Mouse (Mus musculus): ENCODE data around the gene Rhbdl1. TPM values are rescaled to one million over a fixed set of nuclear protein-coding genes. Genes with fewer than 3 reads are reported as not detected.
"Not testable (repeated sequence)": the region's sequence is repeated elsewhere in the genome, so short reads cannot be mapped to it uniquely, and the experiment has no call there.

Rhbdl1 gene
- polyA plus RNA-seq, 1 experiment from 2014 or later, result 0.98 TPM

DNA sequence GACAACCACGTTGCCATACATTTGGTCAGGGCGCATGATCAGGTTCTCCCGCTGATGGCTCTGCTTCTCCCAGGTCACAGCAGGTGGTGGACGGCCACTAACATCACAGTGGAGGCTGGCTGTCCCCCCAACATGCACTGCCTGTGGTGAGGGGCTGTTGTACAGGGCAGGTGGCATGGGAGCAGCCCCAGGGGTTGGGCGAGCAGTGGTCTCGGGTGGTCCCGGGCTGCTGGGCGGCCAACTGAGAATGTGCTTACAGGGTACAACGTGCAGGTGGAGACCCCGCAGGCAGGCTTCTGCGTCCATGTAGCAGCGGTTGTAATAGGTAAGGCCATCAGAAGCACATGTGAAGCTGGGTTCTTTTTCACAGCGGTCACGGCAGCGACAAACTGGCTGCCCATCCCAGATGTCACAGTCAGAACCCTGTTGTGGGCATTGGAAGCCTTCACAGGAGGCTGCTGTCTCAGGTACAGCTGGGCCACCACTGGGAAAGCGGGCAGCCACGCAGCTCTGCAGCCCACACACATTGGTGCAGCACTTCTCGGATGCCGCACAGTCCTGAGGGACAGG lies 41.6 kb upstream of the Rhbdl1 start:
- no peak overlapping the region for H3K4me2 ChIP-seq
- no peak for ATAC-seq (ENCODE audit: extremely low read depth, insufficient number of reproducible peaks, low FRiP score, low TSS enrichment)
- H3K9ac ChIP-seq, result no peak overlapping the region
- no peaks in the 10 kb centered on the region for H3K27me3 ChIP-seq (replicated peaks)
- no peak overlapping the region for H3K4me3 ChIP-seq
- H3K27ac ChIP-seq (replicated peaks), result no peak overlapping the region
- peaks cover 46% of the 10 kb centered on the region for H3K36me3 ChIP-seq
- WGBS, result 91% methylated on average over 19 of the region's 19 CpGs
- no peaks in the 10 kb centered on the region for H3K9me3 ChIP-seq
- H3K4me1 ChIP-seq, result peaks cover 39% of the 10 kb centered on the region

DNA sequence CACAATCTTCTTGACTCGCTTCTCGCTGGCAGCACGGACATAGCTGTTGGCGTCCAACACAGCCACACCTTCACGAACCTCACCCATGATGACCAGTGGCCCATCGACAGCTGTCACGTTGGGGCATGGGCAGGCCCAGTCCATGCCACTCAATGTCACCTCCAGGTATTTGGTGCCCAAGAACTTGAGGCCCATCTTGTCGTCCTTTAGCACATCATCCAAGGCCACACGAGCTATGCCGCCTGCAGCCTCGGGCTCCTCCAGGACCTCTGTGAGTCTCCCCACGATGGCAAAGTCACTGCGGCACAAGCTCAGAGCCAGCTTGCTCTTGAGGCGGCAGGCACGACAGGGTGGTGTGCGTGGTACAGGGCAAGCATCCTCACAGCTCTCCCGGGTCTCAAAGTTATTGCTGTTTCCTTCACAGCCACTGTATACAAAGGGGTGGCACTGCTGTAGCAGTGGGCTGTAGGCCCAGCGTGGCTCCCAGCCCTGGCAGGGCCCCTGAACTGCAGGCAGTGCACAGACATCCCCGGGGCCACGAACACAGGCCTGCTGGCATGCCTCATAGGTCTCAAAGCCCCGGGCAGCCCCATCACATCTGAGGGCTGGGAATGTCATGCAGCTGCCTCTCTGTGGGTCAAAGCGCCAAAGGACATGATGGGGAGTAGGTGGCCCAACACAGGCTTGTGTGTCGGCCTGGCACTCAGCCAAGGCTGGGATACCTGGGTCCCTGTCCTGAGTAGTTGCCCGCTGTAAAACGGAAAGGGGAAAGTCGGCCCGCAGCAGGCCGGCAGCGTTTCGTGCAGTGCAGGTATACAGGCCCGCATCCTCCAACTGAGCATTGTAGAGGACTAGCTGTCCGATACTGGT lies 40.9 kb upstream of the Rhbdl1 start:
- Histone ChIP-seq H3K4me3 (no peak overlapping the region), H3K9ac (no peak overlapping the region), H3K36me3 (peaks cover 39% of the 10 kb centered on the region), H3K4me1 (peaks cover 39% of the 10 kb centered on the region), H3K4me2 (no peak overlapping the region), H3K27ac (replicated peaks) (no peak overlapping the region), H3K27me3 (replicated peaks) (no peaks in the 10 kb centered on the region), H3K9me3 (no peaks in the 10 kb centered on the region)
- WGBS, result 89% methylated on average over 32 of the region's 32 CpGs
- ATAC-seq (ENCODE audit: extremely low read depth, insufficient number of reproducible peaks, low FRiP score, low TSS enrichment), result no peak

DNA sequence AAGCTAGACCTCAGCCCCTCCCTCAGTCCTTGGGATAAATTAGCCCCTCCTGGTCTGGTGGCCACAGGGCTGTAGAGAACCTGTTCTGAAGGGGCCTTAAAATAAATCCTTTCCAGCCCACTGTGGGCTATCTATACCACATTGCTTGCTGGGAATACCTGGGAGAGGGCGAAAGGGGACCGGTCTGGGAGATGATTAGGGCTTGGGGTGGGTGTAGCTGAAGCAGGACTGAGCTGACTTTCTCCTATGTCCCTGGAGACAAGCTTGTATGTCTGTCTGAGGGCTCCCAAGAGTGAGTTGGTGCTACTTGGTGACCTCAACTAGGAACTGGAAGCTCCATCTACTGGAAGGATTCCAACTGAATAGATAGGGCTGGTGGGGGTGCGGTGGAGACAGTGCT lies 39.9 kb upstream of the Rhbdl1 start:
- no peak for ATAC-seq (ENCODE audit: extremely low read depth, insufficient number of reproducible peaks, low FRiP score, low TSS enrichment)
- H3K4me2 ChIP-seq, result peak overlapping the region; percentile 95; the same call in 1 of the 2 replicates
- 80% methylated on average over 3 of the region's 3 CpGs for WGBS

DNA sequence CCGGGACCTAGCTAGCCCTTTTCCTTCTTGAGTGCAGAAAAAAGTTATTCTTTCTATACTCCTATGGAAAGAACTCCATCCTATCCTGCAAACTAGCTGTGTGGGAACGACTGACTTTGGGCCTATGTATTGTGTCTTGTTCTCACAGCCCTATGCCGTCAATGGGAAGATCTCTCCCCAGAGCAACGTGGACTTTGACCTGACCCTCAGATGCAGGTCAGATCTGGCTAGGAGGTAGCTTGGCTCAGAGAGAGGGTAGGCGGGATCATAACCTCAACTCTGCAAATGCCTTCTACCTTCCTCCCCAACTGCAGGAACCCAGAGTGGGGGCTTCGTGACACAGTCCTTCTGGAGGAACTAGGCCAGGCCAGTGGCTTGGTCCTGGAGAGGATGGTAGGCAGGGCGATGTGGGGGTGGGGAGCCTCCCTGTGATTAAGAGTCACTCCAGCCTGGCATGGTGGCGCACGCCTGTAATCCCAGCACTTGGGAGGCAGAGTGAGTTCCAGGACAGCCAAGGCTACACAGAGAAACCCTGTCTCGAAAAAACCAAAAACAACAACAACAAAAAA lies 39.3 kb upstream of the Rhbdl1 start:
- no peak for ATAC-seq (ENCODE audit: extremely low read depth, insufficient number of reproducible peaks, low FRiP score, low TSS enrichment)
- no peak overlapping the region for H3K27ac ChIP-seq (replicated peaks)
- peak overlapping the region; percentile 95 for H3K4me2 ChIP-seq
- peaks cover 24% of the 10 kb centered on the region for H3K36me3 ChIP-seq
- peaks cover 35% of the 10 kb centered on the region for H3K4me1 ChIP-seq
- no peaks in the 10 kb centered on the region for H3K27me3 ChIP-seq (replicated peaks)
- peak overlapping the region; percentile 84 for H3K9ac ChIP-seq
- no peaks in the 10 kb centered on the region for H3K9me3 ChIP-seq
- H3K4me3 ChIP-seq, result peak overlapping the region; percentile 64
- 65% methylated on average over 10 of the region's 10 CpGs for WGBS

More for the DNA sequence above, 39.9 kb upstream of the Rhbdl1 start:
- H3K4me1 ChIP-seq, result peaks cover 39% of the 10 kb centered on the region
- no peaks in the 10 kb centered on the region for H3K27me3 ChIP-seq (replicated peaks)
- H3K4me3 ChIP-seq, result no peak overlapping the region
- H3K27ac ChIP-seq (replicated peaks), result no peak overlapping the region
- no peak overlapping the region for H3K9ac ChIP-seq
- peaks cover 30% of the 10 kb centered on the region for H3K36me3 ChIP-seq
- H3K9me3 ChIP-seq, result no peaks in the 10 kb centered on the region

GRCm38 (mm10) chr17:25875171-25876136 lies 38.4 kb upstream of the Rhbdl1 start:
- peaks cover 26% of the 10 kb centered on the region for H3K4me1 ChIP-seq
- H3K36me3 ChIP-seq, result peaks cover 23% of the 10 kb centered on the region
- no peaks in the 10 kb centered on the region for H3K27me3 ChIP-seq (replicated peaks)
- peak; percentile 76; the same call in 1 of the 2 replicates for ATAC-seq (ENCODE audit: extremely low read depth, insufficient number of reproducible peaks, low FRiP score, low TSS enrichment)
- peak overlapping the region; percentile 95 for H3K4me2 ChIP-seq
- under 1% methylated on average over 59 of the region's 59 CpGs for WGBS
- peak overlapping the region; percentile 95 for H3K27ac ChIP-seq (replicated peaks)
- peak overlapping the region; percentile 64 for H3K4me3 ChIP-seq
- no peaks in the 10 kb centered on the region for H3K9me3 ChIP-seq
- H3K9ac ChIP-seq, result peak overlapping the region; percentile 84

DNA sequence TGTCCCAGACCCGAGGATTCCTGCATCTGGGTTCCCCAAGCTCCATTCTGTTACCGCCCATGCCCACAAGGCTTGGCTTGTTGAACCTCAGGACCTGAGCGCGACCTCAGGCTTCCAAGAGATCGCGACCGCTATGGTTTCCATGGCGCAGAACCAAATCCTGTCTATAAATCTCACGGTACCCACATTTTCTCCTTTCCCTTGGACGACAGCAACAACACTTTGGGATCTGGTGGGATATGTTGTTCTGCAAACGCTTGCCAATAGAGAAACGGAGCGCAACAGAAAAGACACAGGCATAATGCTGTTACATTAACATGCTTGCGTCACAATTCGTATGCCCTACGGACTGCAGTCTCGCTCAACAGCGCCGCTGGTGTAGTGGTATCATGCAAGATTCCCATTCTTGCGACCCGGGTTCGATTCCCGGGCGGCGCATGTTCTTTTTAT lies 37.7 kb upstream of the Rhbdl1 start, which contains the start of gene Mettl26:
Gene Mettl26 (plus strand): TSS at position 354 of the 450 bp plus-strand sequence.
- peak within 1 kb of the TSS; percentile 95 for H3K4me2 ChIP-seq
- H3K4me1 ChIP-seq, result peaks cover 26% of the 10 kb centered on the region
- WGBS, result under 1% methylated on average over 25 of the region's 25 CpGs
- peaks cover 22% of the 10 kb centered on the region for H3K36me3 ChIP-seq
- no peaks in the 10 kb centered on the region for H3K27me3 ChIP-seq (replicated peaks)
- peak within 1 kb of the TSS; percentile 64 for H3K4me3 ChIP-seq
- no peaks in the 10 kb centered on the region for H3K9me3 ChIP-seq
- H3K9ac ChIP-seq, result peak within 1 kb of the TSS; percentile 84
- H3K27ac ChIP-seq (replicated peaks), result peak within 1 kb of the TSS; percentile 95
- no peak for ATAC-seq (ENCODE audit: extremely low read depth, insufficient number of reproducible peaks, low FRiP score, low TSS enrichment)

DNA sequence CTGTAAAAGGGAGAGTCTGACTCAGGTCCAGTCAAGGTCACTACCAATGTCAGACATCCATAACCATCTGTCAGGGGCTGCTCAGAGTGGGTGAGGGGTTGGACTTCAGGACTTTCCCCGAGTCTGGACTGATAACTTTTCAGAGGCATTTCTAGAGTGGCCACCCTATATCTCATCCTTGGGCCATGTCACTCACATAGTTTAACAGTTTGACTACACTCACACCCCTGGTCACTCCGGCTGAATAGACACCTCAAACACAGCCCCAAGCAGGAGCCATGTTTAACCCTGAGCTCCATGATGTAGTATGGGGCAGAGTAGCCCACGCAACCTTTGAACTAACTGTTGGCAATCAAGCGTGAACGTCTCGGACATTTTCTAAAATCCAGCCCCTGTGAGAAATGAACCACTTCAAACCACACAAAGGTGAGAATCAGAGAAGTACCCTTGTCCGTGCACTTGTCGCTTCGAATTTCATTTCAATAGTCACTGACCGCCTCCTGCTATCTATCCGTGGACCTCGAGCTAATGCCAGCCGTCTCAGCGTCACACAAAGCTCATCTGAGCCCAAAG lies 37.1 kb upstream of the Rhbdl1 start:
- Histone ChIP-seq H3K9ac (peak overlapping the region; percentile 84), H3K4me1 (peaks cover 26% of the 10 kb centered on the region), H3K4me3 (peak overlapping the region; percentile 64), H3K9me3 (no peaks in the 10 kb centered on the region), H3K36me3 (peaks cover 17% of the 10 kb centered on the region), H3K27ac (replicated peaks) (peak overlapping the region; percentile 95), H3K27me3 (replicated peaks) (no peaks in the 10 kb centered on the region), H3K4me2 (peak overlapping the region; percentile 95)
- ATAC-seq (ENCODE audit: extremely low read depth, insufficient number of reproducible peaks, low FRiP score, low TSS enrichment), result no peak
- WGBS, result 7% methylated on average over 14 of the region's 14 CpGs

- peaks cover 11% of the 10 kb centered on the region for H3K36me3 ChIP-seq
- H3K4me3 ChIP-seq, result peak overlapping the region; percentile 64
- peak overlapping the region; percentile 95 for H3K4me2 ChIP-seq
- H3K27ac ChIP-seq (replicated peaks), result peak overlapping the region; percentile 95
- peak overlapping the region; percentile 84 for H3K9ac ChIP-seq
- 71% methylated on average over 11 of the region's 11 CpGs for WGBS
- no peaks in the 10 kb centered on the region for H3K27me3 ChIP-seq (replicated peaks)
- peaks cover 31% of the 10 kb centered on the region for H3K4me1 ChIP-seq
- no peak for ATAC-seq (ENCODE audit: extremely low read depth, insufficient number of reproducible peaks, low FRiP score, low TSS enrichment)
- H3K9me3 ChIP-seq, result no peaks in the 10 kb centered on the region
Measured at GRCm38 (mm10) chr17:25873405-25874147, 36.5 kb upstream of the Rhbdl1 start.

GRCm38 (mm10) chr17:25872676-25873075 lies 35.6 kb upstream of the Rhbdl1 start:
- H3K9me3 ChIP-seq, result no peaks in the 10 kb centered on the region
- H3K4me1 ChIP-seq, result peaks cover 36% of the 10 kb centered on the region
- H3K36me3 ChIP-seq, result peaks cover 2% of the 10 kb centered on the region
- H3K9ac ChIP-seq, result no peak overlapping the region
- no peak for ATAC-seq (ENCODE audit: extremely low read depth, insufficient number of reproducible peaks, low FRiP score, low TSS enrichment)
- H3K27me3 ChIP-seq (replicated peaks), result no peaks in the 10 kb centered on the region
- 73% methylated on average over 3 of the region's 3 CpGs for WGBS
- no peak overlapping the region for H3K27ac ChIP-seq (replicated peaks)
- no peak overlapping the region for H3K4me3 ChIP-seq
- no peak overlapping the region for H3K4me2 ChIP-seq

DNA sequence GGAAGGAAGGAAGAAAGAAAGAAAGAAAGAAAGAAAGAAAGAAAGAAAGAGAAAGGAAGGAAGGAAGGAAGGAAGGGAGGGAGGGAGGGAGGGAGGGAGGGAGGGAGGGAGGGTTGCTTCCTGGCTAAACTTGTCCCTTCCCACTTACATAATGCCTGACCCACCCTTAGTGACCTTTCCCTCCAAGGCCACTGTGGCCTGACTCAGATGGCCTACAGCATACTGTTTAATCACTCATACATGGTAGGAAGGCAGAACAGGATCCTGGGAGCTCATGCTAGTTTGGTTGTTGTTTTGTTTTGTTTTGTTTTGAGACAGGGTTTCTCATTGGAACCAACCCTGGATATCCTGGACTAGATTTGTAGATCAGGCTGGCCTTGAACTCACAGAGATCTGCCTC lies 34.5 kb upstream of the Rhbdl1 start:
- not testable (repeated sequence) for H3K9me3 ChIP-seq; H3K27me3 ChIP-seq (replicated peaks); ATAC-seq (ENCODE audit: extremely low read depth, insufficient number of reproducible peaks, low FRiP score, low TSS enrichment); H3K36me3 ChIP-seq; H3K27ac ChIP-seq (replicated peaks); H3K4me2 ChIP-seq; H3K9ac ChIP-seq; H3K4me3 ChIP-seq
- H3K4me1 ChIP-seq, result peaks cover 41% of the 10 kb centered on the region

Measured in heart, embryonic 13.5 days (tissue).